Mouse (Mus musculus): ENCODE results near the gene Olfr419. TPM values are rescaled to one million over a fixed set of nuclear protein-coding genes. Genes with fewer than 3 reads are reported as not detected.

The Olfr419 gene
- polyA plus RNA-seq (2015; fragmentation: Nextera tagmentation; extraction: Ambion mirVana), result not detected in 2 replicates

GRCm38 (mm10) chr1:174251961-174252360, at the start of gene Olfr419:
Gene Olfr419 (minus strand): TSS chr1:174252061.
- Histone ChIP-seq H3K9me3 (replicated peaks) (no peaks in the 10 kb centered on the region), H3K4me3 (no peak within 1 kb of the TSS), H3K4me2 (no peak within 1 kb of the TSS), H3K4me1 (replicated peaks) (no peaks in the 10 kb centered on the region), H3K27ac (no peak within 1 kb of the TSS), H3K36me3 (no peaks in the 10 kb centered on the region), H3K9ac (no peak within 1 kb of the TSS), H3K27me3 (no peaks in the 10 kb centered on the region)
- no peak for ATAC-seq (replicated peaks; ENCODE audit: insufficient number of reproducible peaks, insufficient read depth, low FRiP score, low read depth)
- 75% methylated on average over 3 of the region's 3 CpGs for WGBS

DNA sequence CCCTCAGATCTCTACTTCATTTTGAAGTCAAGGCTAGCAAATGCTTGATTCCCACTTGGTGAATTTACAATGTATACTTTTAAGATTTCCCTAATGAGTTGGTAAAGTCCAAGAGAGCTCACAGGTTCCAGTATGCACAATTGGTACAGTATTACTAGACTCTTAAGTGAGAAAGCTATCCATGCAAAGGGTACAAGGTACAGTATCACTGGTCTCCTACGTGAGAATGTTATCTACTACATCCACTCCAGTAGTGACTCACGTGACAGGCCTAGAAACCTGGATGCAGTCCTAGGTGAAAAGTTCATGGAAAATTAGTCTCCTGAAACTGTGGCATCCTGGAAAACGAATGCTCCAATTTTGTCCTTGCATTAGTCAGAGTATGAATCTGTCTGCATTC, 18.8 kb upstream of the Olfr419 start:
- H3K4me1 ChIP-seq (replicated peaks), result no peaks in the 10 kb centered on the region
- H3K4me2 ChIP-seq, result no peak overlapping the region
- no peak overlapping the region for H3K9ac ChIP-seq
- no peaks in the 10 kb centered on the region for H3K9me3 ChIP-seq (replicated peaks)
- no peaks in the 10 kb centered on the region for H3K36me3 ChIP-seq
- ATAC-seq (replicated peaks; ENCODE audit: insufficient number of reproducible peaks, insufficient read depth, low FRiP score, low read depth), result no peak
- H3K27ac ChIP-seq, result no peak overlapping the region
- WGBS, result 45% methylated on average over 3 of the region's 3 CpGs
- H3K4me3 ChIP-seq, result no peak overlapping the region
- H3K27me3 ChIP-seq, result no peaks in the 10 kb centered on the region

DNA sequence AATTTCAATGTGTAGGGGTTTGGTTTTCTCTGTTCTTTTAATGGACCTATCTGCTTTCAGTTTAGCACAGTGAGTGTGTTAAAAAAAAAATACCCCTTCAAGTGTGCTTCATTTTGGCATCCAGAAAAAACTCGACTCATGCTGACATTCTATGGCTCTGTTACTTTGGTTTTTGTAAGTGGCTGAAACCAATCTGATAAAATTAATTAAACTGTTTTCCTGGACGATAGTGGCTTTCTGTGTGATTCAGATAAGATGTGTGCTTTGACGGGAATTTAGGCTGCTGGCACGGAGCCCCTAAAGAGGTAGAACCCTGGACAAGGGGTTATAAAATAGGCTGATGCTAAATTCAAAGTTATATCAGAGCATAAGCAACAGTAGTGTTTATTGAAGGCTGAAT, 17.3 kb upstream of the Olfr419 start:
- no peaks in the 10 kb centered on the region for H3K9me3 ChIP-seq (replicated peaks)
- no peak overlapping the region for H3K4me2 ChIP-seq
- no peaks in the 10 kb centered on the region for H3K4me1 ChIP-seq (replicated peaks)
- 49% methylated on average over 4 of the region's 4 CpGs for WGBS
- no peak overlapping the region for H3K9ac ChIP-seq
- H3K27ac ChIP-seq, result no peak overlapping the region
- H3K36me3 ChIP-seq, result no peaks in the 10 kb centered on the region
- no peak overlapping the region for H3K4me3 ChIP-seq
- no peaks in the 10 kb centered on the region for H3K27me3 ChIP-seq
- ATAC-seq (replicated peaks; ENCODE audit: insufficient number of reproducible peaks, insufficient read depth, low FRiP score, low read depth), result no peak

GRCm38 (mm10) chr1:174267816-174268215, 16.0 kb upstream of the Olfr419 start:
- 73% methylated on average over 4 of the region's 4 CpGs for WGBS
- H3K4me3 ChIP-seq, result no peak overlapping the region
- no peak overlapping the region for H3K4me2 ChIP-seq
- no peaks in the 10 kb centered on the region for H3K9me3 ChIP-seq (replicated peaks)
- H3K9ac ChIP-seq, result no peak overlapping the region
- H3K27me3 ChIP-seq, result no peaks in the 10 kb centered on the region
- no peaks in the 10 kb centered on the region for H3K36me3 ChIP-seq
- ATAC-seq (replicated peaks; ENCODE audit: insufficient number of reproducible peaks, insufficient read depth, low FRiP score, low read depth), result no peak
- H3K27ac ChIP-seq, result no peak overlapping the region
- H3K4me1 ChIP-seq (replicated peaks), result no peaks in the 10 kb centered on the region

GRCm38 (mm10) chr1:174250376-174250775, 1.5 kb downstream of the Olfr419 start:
- Histone ChIP-seq H3K9me3 (replicated peaks) (no peaks in the 10 kb centered on the region), H3K9ac (no peak overlapping the region), H3K27ac (no peak overlapping the region), H3K4me1 (replicated peaks) (no peaks in the 10 kb centered on the region), H3K36me3 (no peaks in the 10 kb centered on the region), H3K4me3 (no peak overlapping the region), H3K4me2 (no peak overlapping the region), H3K27me3 (no peaks in the 10 kb centered on the region)
- WGBS, result 84% methylated on average over 2 of the region's 2 CpGs
- no peak for ATAC-seq (replicated peaks; ENCODE audit: insufficient number of reproducible peaks, insufficient read depth, low FRiP score, low read depth)

DNA sequence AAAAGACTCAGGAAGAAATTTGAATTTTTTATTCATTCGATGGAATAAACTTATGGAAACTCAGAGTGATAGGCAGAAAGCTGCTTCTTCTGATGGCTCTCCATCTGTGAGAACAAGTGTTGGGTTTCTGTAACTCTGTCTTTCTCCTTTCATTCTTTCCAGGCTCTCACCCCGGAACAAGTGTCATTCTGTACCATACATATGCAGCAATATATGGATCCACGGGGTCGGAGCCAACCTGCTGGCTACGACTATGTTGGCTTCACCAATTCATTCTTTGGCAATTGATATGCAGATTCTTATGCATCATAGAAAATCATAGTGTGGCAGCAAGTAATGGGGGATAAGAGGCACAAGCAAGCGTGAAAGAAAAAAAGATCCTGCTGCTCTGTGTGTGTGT, 4.7 kb downstream of the Olfr419 start:
- no peak for ATAC-seq (replicated peaks; ENCODE audit: insufficient number of reproducible peaks, insufficient read depth, low FRiP score, low read depth)
- WGBS, result 89% methylated on average over 6 of the region's 6 CpGs
- H3K27me3 ChIP-seq, result no peaks in the 10 kb centered on the region
- no peak overlapping the region for H3K4me2 ChIP-seq
- no peak overlapping the region for H3K27ac ChIP-seq
- no peaks in the 10 kb centered on the region for H3K36me3 ChIP-seq
- no peak overlapping the region for H3K9ac ChIP-seq
- H3K4me1 ChIP-seq (replicated peaks), result no peaks in the 10 kb centered on the region
- no peaks in the 10 kb centered on the region for H3K9me3 ChIP-seq (replicated peaks)
- H3K4me3 ChIP-seq, result no peak overlapping the region

GRCm38 (mm10) chr1:174246080-174246479, 5.8 kb downstream of the Olfr419 start:
- ATAC-seq (replicated peaks; ENCODE audit: insufficient number of reproducible peaks, insufficient read depth, low FRiP score, low read depth), result 0 out of 2 replicates have a peak, but pooled peaks have one; percentile 7
- Histone ChIP-seq H3K27me3 (no peaks in the 10 kb centered on the region), H3K4me1 (replicated peaks) (no peaks in the 10 kb centered on the region), H3K27ac (no peak overlapping the region), H3K36me3 (no peaks in the 10 kb centered on the region), H3K4me3 (no peak overlapping the region), H3K4me2 (no peak overlapping the region), H3K9ac (no peak overlapping the region), H3K9me3 (replicated peaks) (no peaks in the 10 kb centered on the region)
- 44% methylated on average over 1 of the region's 1 CpGs for WGBS

- peaks cover 4% of the 10 kb centered on the region for H3K4me1 ChIP-seq (replicated peaks)
- no peak for ATAC-seq (replicated peaks; ENCODE audit: insufficient number of reproducible peaks, insufficient read depth, low FRiP score, low read depth)
- no peak overlapping the region for H3K9ac ChIP-seq
- no peaks in the 10 kb centered on the region for H3K36me3 ChIP-seq
- H3K4me3 ChIP-seq, result no peak overlapping the region
- no peak overlapping the region for H3K27ac ChIP-seq
- no peaks in the 10 kb centered on the region for H3K9me3 ChIP-seq (replicated peaks)
- H3K27me3 ChIP-seq, result no peaks in the 10 kb centered on the region
- H3K4me2 ChIP-seq, result no peak overlapping the region
- 82% methylated on average over 2 of the region's 2 CpGs for WGBS
Observed at GRCm38 (mm10) chr1:174244621-174245020, 7.2 kb downstream of the Olfr419 start.

DNA sequence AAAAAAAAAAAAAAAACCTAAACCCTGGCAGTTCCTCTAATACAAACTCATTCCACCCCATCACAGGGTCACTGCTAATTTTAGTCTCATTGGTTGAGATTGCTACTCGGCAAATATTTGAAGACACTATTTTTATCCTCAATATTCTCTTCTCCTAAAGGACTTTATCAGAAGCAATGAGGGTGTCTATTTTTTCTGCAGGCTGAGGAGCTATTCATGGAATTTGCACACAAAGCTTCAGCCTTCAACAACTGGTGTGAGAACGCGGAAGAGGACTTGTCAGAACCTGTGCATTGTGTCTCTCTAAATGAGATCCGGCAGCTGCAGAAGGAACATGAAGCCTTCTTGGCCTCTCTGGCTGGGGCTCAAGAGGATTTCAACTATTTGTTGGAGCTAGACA, 11.9 kb downstream of the Olfr419 start:
- WGBS, result 29% methylated on average over 4 of the region's 4 CpGs
- Histone ChIP-seq H3K4me1 (replicated peaks) (peaks cover 6% of the 10 kb centered on the region), H3K27me3 (no peaks in the 10 kb centered on the region), H3K4me2 (peak overlapping the region; percentile 20; the same call in 1 of the 2 replicates), H3K36me3 (no peaks in the 10 kb centered on the region), H3K27ac (peak overlapping the region; percentile 82), H3K9ac (no peak overlapping the region), H3K9me3 (replicated peaks) (no peaks in the 10 kb centered on the region), H3K4me3 (no peak overlapping the region)
- ATAC-seq (replicated peaks; ENCODE audit: insufficient number of reproducible peaks, insufficient read depth, low FRiP score, low read depth), result peak; percentile 50; the same call in 1 of the 2 replicates

- Histone ChIP-seq H3K9ac (no peak overlapping the region), H3K4me2 (no peak overlapping the region), H3K36me3 (no peaks in the 10 kb centered on the region), H3K4me1 (replicated peaks) (no peaks in the 10 kb centered on the region), H3K27ac (no peak overlapping the region), H3K9me3 (replicated peaks) (no peaks in the 10 kb centered on the region), H3K27me3 (no peaks in the 10 kb centered on the region), H3K4me3 (no peak overlapping the region)
- WGBS, result 82% methylated on average over 7 of the region's 8 CpGs
- no peak for ATAC-seq (replicated peaks; ENCODE audit: insufficient number of reproducible peaks, insufficient read depth, low FRiP score, low read depth)
Observed at GRCm38 (mm10) chr1:174216528-174217204, 35.2 kb downstream of the Olfr419 start.

GRCm38 (mm10) chr1:174215270-174216038, 36.4 kb downstream of the Olfr419 start:
- Histone ChIP-seq H3K36me3 (no peaks in the 10 kb centered on the region), H3K9me3 (replicated peaks) (no peaks in the 10 kb centered on the region), H3K4me1 (replicated peaks) (no peaks in the 10 kb centered on the region), H3K27me3 (no peaks in the 10 kb centered on the region), H3K27ac (no peak overlapping the region), H3K4me3 (no peak overlapping the region), H3K4me2 (no peak overlapping the region), H3K9ac (no peak overlapping the region)
- ATAC-seq (replicated peaks; ENCODE audit: insufficient number of reproducible peaks, insufficient read depth, low FRiP score, low read depth), result no peak
- 53% methylated on average over 8 of the region's 8 CpGs for WGBS

DNA sequence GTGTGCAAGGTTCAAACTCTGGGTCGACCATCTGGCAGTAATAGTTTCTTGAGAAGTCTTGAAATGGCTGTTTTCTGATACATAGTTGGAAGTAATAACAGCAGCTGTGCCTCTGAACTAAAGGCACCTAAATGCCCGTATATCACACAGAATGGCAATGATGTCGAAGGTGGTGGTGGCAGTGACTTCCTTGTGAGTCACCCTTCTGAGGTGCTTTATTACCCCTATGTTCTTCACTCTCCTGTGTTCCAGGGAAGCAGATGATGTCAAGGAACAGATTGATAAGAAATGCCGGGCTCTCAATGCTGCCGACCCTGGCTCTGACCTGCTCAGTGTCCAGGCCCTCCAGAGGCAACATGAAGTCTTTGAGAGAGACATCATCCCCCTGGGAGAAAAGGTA, 39.6 kb downstream of the Olfr419 start:
- WGBS, result 70% methylated on average over 5 of the region's 5 CpGs
- Histone ChIP-seq H3K27me3 (no peaks in the 10 kb centered on the region), H3K27ac (no peak overlapping the region), H3K9me3 (replicated peaks) (no peaks in the 10 kb centered on the region), H3K36me3 (no peaks in the 10 kb centered on the region), H3K4me2 (no peak overlapping the region), H3K4me1 (replicated peaks) (no peaks in the 10 kb centered on the region), H3K4me3 (no peak overlapping the region), H3K9ac (no peak overlapping the region)
- no peak for ATAC-seq (replicated peaks; ENCODE audit: insufficient number of reproducible peaks, insufficient read depth, low FRiP score, low read depth)
